Mouse (Mus musculus): ENCODE data around the gene Pou3f4. TPM values are rescaled to one million over a fixed set of nuclear protein-coding genes. Genes with fewer than 3 reads are reported as not detected.

The Pou3f4 gene
- polyA plus RNA-seq, 1 experiment from 2014 or later, result 7.9 TPM

DNA sequence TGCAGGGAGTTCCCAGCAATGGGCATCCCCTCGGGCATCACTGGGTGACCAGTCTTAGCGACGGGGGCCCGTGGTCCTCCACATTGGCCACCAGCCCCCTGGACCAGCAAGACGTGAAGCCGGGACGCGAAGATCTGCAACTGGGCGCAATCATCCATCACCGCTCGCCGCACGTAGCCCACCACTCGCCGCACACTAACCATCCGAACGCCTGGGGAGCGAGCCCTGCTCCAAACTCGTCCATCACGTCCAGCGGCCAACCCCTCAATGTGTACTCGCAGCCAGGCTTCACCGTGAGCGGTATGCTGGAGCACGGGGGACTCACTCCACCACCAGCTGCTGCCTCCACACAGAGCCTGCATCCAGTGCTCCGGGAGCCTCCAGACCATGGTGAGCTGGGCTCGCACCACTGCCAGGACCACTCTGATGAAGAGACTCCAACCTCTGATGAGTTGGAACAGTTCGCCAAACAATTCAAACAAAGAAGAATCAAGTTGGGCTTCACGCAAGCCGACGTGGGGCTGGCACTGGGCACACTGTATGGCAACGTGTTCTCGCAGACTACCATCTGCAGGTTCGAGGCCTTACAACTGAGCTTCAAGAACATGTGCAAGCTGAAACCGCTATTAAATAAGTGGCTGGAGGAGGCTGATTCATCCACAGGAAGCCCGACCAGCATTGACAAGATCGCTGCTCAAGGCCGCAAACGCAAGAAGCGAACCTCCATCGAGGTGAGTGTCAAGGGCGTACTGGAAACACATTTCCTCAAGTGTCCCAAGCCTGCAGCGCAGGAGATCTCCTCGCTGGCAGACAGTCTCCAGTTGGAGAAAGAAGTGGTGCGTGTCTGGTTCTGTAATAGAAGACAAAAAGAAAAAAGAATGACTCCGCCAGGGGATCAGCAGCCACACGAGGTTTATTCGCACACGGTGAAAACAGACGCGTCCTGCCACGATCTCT lies 790 bp downstream of the Pou3f4 start:
- peak overlapping the region; percentile 47 for H3K4me3 ChIP-seq (ENCODE audit: low read depth, low read length)
- no peaks in the 10 kb centered on the region for H3K36me3 ChIP-seq (ENCODE audit: control insufficient read depth, insufficient read depth, low read length)
- WGBS, result 13% methylated on average over 50 of the region's 52 CpGs
- ATAC-seq (ENCODE audit: insufficient read depth, low FRiP score, low TSS enrichment) (peak; percentile 20), DNase-seq (ENCODE audit: low spot score) (peak; percentile 53)
- H3K4me2 ChIP-seq (ENCODE audit: low read depth), result peak overlapping the region; percentile 37
- H3K9ac ChIP-seq (ENCODE audit: low read length), result peak overlapping the region; percentile 50
- H3K27ac ChIP-seq (ENCODE audit: low read depth, low read length), result peak overlapping the region; percentile 85
- no peaks in the 10 kb centered on the region for H3K4me1 ChIP-seq (ENCODE audit: control insufficient read depth, insufficient read depth, low read length)
- H3K27me3 ChIP-seq (ENCODE audit: control insufficient read depth, insufficient read depth, low read length), result no peaks in the 10 kb centered on the region
- H3K9me3 ChIP-seq (ENCODE audit: control insufficient read depth, low read length), result no peaks in the 10 kb centered on the region

DNA sequence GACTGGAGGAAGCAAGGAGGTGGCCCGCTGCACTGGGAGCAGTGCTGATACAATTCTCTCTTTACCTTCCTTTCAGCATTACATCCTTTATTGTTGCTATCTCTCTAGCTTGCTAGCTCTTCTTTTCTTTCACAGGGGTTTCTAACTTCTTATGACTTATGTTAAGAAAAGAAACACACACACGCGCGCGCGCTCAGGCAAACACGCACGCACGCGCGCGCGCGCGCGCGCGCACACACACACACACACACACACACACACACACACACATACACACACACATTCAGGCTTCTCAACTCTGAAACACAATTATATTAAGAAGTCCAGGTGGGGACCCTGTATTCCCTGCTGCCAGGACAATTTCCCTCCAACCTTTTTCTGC lies 1.5 kb downstream of the Pou3f4 start:
- H3K4me3 ChIP-seq (ENCODE audit: low read depth, low read length), result peak overlapping the region; percentile 47
- H3K27me3 ChIP-seq (ENCODE audit: control insufficient read depth, insufficient read depth, low read length), result no peaks in the 10 kb centered on the region
- H3K9ac ChIP-seq (ENCODE audit: low read length), result peak overlapping the region; percentile 50
- H3K27ac ChIP-seq (ENCODE audit: low read depth, low read length), result no peak overlapping the region
- WGBS, result 3% methylated on average over 17 of the region's 18 CpGs
- H3K4me2 ChIP-seq (ENCODE audit: low read depth), result peak overlapping the region; percentile 37
- no peaks in the 10 kb centered on the region for H3K36me3 ChIP-seq (ENCODE audit: control insufficient read depth, insufficient read depth, low read length)
- H3K9me3 ChIP-seq (ENCODE audit: control insufficient read depth, low read length), result no peaks in the 10 kb centered on the region
- no peak for ATAC-seq (ENCODE audit: insufficient read depth, low FRiP score, low TSS enrichment)
- no peaks in the 10 kb centered on the region for H3K4me1 ChIP-seq (ENCODE audit: control insufficient read depth, insufficient read depth, low read length)
- no peak for DNase-seq (ENCODE audit: low spot score)

DNA sequence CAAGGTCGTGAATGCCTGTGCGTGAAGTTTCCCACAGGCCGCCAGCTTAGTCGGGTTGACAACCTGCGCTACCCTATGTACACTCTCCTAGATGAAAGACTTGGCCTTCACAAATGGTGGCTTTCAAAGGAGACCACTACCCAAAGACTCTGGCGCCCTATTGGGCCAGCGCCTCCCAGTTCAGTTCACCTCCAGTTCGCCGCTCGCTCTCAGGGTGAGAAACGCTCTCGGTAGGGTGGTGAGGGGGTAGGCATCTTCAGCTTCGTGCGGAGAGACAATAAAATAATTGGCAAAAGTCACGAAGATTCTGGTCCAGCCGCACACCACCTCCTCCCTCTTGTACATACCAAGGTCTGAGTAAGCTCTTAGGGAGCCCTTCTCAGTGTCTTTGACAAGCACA lies 2.5 kb downstream of the Pou3f4 start:
- ATAC-seq (ENCODE audit: insufficient read depth, low FRiP score, low TSS enrichment) (no peak), DNase-seq (ENCODE audit: low spot score) (peak; percentile 30)
- Histone ChIP-seq H3K9me3 (ENCODE audit: control insufficient read depth, low read length) (no peaks in the 10 kb centered on the region), H3K27ac (ENCODE audit: low read depth, low read length) (no peak overlapping the region), H3K36me3 (ENCODE audit: control insufficient read depth, insufficient read depth, low read length) (no peaks in the 10 kb centered on the region), H3K4me2 (ENCODE audit: low read depth) (peak overlapping the region; percentile 37), H3K9ac (ENCODE audit: low read length) (peak overlapping the region; percentile 56), H3K4me1 (ENCODE audit: control insufficient read depth, insufficient read depth, low read length) (no peaks in the 10 kb centered on the region), H3K27me3 (ENCODE audit: control insufficient read depth, insufficient read depth, low read length) (no peaks in the 10 kb centered on the region), H3K4me3 (ENCODE audit: low read depth, low read length) (peak overlapping the region; percentile 47)
- 16% methylated on average over 16 of the region's 16 CpGs for WGBS

DNA sequence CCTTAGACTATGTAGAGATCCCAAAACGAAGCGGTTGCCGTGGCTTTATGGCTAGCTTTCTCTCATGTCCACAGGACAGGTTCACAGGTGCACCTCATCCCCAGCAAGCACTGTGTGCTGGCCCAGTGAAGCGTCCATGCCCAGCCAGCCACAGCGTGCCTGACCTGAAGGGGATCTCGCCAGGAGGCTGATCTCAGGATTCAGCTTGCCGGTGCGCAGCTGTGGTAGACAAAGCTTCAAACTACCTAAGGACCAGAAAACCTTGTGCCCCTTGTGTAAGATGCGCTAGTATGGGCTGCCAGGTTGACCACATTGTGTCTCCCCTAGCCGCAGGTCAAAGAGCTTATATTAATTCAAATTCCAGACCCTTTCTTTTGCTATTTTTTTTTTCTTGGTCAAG lies 3.1 kb downstream of the Pou3f4 start:
- 13% methylated on average over 10 of the region's 10 CpGs for WGBS
- Histone ChIP-seq H3K4me2 (ENCODE audit: low read depth) (peak overlapping the region; percentile 37), H3K36me3 (ENCODE audit: control insufficient read depth, insufficient read depth, low read length) (no peaks in the 10 kb centered on the region), H3K27ac (ENCODE audit: low read depth, low read length) (no peak overlapping the region), H3K27me3 (ENCODE audit: control insufficient read depth, insufficient read depth, low read length) (no peaks in the 10 kb centered on the region), H3K4me1 (ENCODE audit: control insufficient read depth, insufficient read depth, low read length) (no peaks in the 10 kb centered on the region), H3K9ac (ENCODE audit: low read length) (peak overlapping the region; percentile 56), H3K4me3 (ENCODE audit: low read depth, low read length) (peak overlapping the region; percentile 47), H3K9me3 (ENCODE audit: control insufficient read depth, low read length) (no peaks in the 10 kb centered on the region)
- ATAC-seq (ENCODE audit: insufficient read depth, low FRiP score, low TSS enrichment), result no peak
- DNase-seq (ENCODE audit: low spot score), result no peak

DNA sequence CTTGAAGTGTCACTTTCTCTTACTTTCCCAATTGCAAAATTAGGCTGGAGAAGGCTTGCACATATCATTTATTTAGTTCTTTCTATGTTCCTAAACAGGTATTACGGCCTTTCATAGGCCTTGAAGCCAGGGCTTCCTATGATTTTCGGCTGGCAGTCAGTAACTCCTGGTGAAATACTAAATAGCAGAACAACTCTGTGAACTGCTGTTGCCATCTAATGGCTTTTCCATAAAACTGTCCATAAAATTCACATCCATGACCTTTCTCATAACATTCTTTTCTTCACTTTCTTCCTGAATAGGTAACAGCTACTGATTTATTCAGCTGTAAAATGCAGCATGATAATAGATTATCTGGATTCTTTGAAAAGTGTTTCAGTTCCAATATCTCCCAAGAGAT lies 23.4 kb downstream of the Pou3f4 start:
- H3K36me3 ChIP-seq (ENCODE audit: control insufficient read depth, insufficient read depth, low read length), result no peaks in the 10 kb centered on the region
- 77% methylated on average over 2 of the region's 2 CpGs for WGBS
- no peaks in the 10 kb centered on the region for H3K27me3 ChIP-seq (ENCODE audit: control insufficient read depth, insufficient read depth, low read length)
- no peak overlapping the region for H3K4me2 ChIP-seq (ENCODE audit: low read depth)
- H3K9ac ChIP-seq (ENCODE audit: low read length), result no peak overlapping the region
- ATAC-seq (ENCODE audit: insufficient read depth, low FRiP score, low TSS enrichment) (no peak), DNase-seq (ENCODE audit: low spot score) (no peak)
- no peaks in the 10 kb centered on the region for H3K4me1 ChIP-seq (ENCODE audit: control insufficient read depth, insufficient read depth, low read length)
- no peak overlapping the region for H3K4me3 ChIP-seq (ENCODE audit: low read depth, low read length)
- H3K9me3 ChIP-seq (ENCODE audit: control insufficient read depth, low read length), result no peaks in the 10 kb centered on the region
- no peak overlapping the region for H3K27ac ChIP-seq (ENCODE audit: low read depth, low read length)

DNA sequence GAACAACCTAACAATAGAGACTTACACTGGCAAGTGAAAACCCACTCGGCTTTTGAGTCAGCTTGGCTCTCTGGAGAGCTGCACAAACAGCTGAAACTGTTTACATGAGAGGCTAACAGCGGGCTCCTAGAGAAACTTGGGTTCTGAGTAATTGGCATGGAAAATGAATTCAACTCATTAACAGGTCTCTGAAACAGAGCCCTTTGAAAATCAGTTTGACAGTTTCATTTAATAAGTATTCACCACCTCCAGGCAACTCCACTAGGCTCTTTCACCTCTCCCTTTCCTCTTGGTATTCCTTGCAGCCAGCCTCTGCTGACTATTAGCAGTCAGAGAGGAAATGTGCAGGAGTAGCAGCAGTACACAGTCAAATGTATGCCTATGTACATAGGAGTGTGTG lies 37.2 kb downstream of the Pou3f4 start:
- Histone ChIP-seq H3K27me3 (ENCODE audit: control insufficient read depth, insufficient read depth, low read length) (no peaks in the 10 kb centered on the region), H3K36me3 (ENCODE audit: control insufficient read depth, insufficient read depth, low read length) (no peaks in the 10 kb centered on the region), H3K9ac (ENCODE audit: low read length) (no peak overlapping the region), H3K4me3 (ENCODE audit: low read depth, low read length) (no peak overlapping the region), H3K4me2 (ENCODE audit: low read depth) (no peak overlapping the region), H3K4me1 (ENCODE audit: control insufficient read depth, insufficient read depth, low read length) (no peaks in the 10 kb centered on the region), H3K9me3 (ENCODE audit: control insufficient read depth, low read length) (no peaks in the 10 kb centered on the region), H3K27ac (ENCODE audit: low read depth, low read length) (no peak overlapping the region)
- WGBS, result 80% methylated on average over 2 of the region's 2 CpGs
- no peak for ATAC-seq (ENCODE audit: insufficient read depth, low FRiP score, low TSS enrichment)
- no peak for DNase-seq (ENCODE audit: low spot score)

Data from neural tube, embryonic 11.5 days (tissue).